Mouse (Mus musculus): ENCODE measurements around the gene Psg26. TPM values are rescaled to one million over a fixed set of nuclear protein-coding genes. Genes with fewer than 3 reads are reported as not detected.
"Not testable (repeated sequence)": the region's sequence is repeated elsewhere in the genome, so short reads cannot be mapped to it uniquely, and the experiment has no call there.

Gene Psg26
- polyA plus RNA-seq (2015; fragmentation: Nextera tagmentation; extraction: Ambion mirVana), result not detected in 2 replicates

DNA sequence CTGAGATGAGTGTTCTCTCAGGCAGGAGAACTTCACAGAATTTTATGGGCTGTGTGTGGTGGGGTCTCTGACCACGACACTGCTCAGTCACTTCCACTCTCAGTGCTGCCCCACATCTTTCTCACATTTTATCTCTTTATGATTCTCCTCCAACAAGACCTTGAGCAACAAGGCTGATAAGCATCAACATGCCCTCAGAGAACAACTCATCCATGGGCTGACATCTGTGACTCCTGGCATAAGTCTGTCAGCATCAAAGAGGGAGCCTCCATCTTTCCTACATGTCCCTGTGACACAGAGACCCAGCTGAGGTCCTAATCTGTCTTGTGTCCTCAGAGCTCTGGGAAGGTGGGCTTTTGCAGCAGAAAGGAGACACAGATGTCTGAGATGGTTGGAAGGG is at the start of gene Psg26:
TSS of gene Psg26 (minus strand) at position 101 of the 400 bp plus-strand sequence.
- WGBS, result 78% methylated on average over 1 of the region's 1 CpGs
- no peak for ATAC-seq (ENCODE audit: low FRiP score)
- H3K4me2 ChIP-seq, result no peak within 1 kb of the TSS

DNA sequence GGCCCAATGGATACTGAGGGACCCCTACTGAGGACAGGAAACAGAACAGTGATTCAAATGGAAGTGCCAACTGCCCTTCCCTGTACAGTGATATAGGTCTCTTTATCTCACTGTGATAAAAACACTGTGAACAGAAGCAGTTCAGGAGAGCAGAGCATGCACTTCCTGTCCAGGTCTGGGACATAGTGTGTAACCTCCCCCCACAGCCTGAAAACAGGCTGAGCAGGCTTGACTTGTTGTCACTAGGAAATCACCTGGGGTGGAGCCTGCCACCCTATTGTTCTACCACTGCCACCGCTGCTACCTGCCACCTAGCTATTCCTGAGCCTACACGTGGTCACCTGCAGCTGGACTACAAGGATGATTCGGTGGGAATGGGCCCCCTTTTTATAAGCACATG is 49.4 kb upstream of the Psg26 start:
- Histone ChIP-seq H3K36me3 (no peaks in the 10 kb centered on the region), H3K4me2 (no peak overlapping the region), H3K4me3 (replicated peaks) (no peak overlapping the region), H3K9me3 (replicated peaks) (no peaks in the 10 kb centered on the region), H3K27ac (replicated peaks) (no peak overlapping the region), H3K27me3 (replicated peaks) (no peaks in the 10 kb centered on the region), H3K9ac (replicated peaks) (no peak overlapping the region), H3K4me1 (no peaks in the 10 kb centered on the region)
- whole genome bisulfite sequencing, result 55% methylated on average over 3 of the region's 3 CpGs
- ATAC-seq (ENCODE audit: low FRiP score), result no peak

More for the DNA sequence above, at the start of gene Psg26:
- Histone ChIP-seq H3K9ac (replicated peaks) (no peak within 1 kb of the TSS), H3K27me3 (replicated peaks) (no peaks in the 10 kb centered on the region), H3K36me3 (no peaks in the 10 kb centered on the region), H3K27ac (replicated peaks) (no peak within 1 kb of the TSS), H3K9me3 (replicated peaks) (0 out of 2 replicates have a peak, but pooled peaks cover 13% of the 10 kb centered on the region), H3K4me3 (replicated peaks) (no peak within 1 kb of the TSS), H3K4me1 (no peaks in the 10 kb centered on the region)

DNA sequence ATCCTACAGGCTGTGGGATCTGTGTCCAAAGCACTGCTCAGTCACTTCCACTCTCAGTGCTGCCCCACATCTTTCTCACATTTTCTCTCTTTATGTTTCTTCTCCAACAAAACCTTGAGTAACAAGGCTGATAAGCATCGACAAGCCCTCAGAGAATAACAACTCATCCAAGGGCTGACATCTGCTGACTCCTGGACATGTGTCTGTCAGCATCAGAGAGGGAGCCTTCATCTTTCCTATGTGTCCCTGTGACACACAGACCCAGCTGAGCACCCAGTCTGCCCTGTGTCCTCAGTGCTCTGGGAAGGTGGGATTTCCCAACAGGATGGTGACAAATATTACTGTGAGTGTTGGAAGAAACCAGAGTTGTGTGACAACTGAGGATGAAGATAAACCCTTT is 48.2 kb upstream of the Psg26 start, which contains the start of gene Psg25:
TSS of gene Psg25 (minus strand) at position 101 of the 400 bp plus-strand sequence.
- Histone ChIP-seq H3K9me3 (replicated peaks) (no peaks in the 10 kb centered on the region), H3K27ac (replicated peaks) (no peak within 1 kb of the TSS), H3K4me2 (no peak within 1 kb of the TSS), H3K9ac (replicated peaks) (no peak within 1 kb of the TSS), H3K4me3 (replicated peaks) (no peak within 1 kb of the TSS), H3K36me3 (no peaks in the 10 kb centered on the region), H3K27me3 (replicated peaks) (no peaks in the 10 kb centered on the region), H3K4me1 (no peaks in the 10 kb centered on the region)
- 93% methylated on average over 1 of the region's 1 CpGs for WGBS
- ATAC-seq (ENCODE audit: low FRiP score), result no peak

DNA sequence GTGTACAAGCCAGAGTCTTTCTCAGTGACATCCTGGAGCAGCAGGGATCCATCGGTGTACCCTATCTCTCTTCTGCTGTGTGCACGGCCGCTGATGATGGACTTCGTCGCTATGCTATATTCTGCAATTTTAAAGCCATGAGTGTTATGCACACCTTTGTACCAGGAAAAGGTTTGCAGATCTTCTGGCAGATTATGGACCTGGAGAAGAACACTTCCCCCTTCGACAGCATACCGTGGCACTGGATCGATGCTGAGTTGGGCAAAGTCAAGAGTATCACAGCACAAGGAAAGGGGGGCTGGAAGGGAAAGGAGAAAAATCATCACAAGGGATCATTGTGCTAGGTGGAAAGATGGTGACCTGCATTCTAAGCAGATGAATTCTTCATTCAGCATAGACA is 40.7 kb upstream of the Psg26 start:
- no peaks in the 10 kb centered on the region for H3K9me3 ChIP-seq (replicated peaks)
- H3K4me2 ChIP-seq, result no peak overlapping the region
- H3K27me3 ChIP-seq (replicated peaks), result no peaks in the 10 kb centered on the region
- WGBS, result 94% methylated on average over 8 of the region's 8 CpGs
- no peak overlapping the region for H3K9ac ChIP-seq (replicated peaks)
- H3K4me3 ChIP-seq (replicated peaks), result no peak overlapping the region
- no peaks in the 10 kb centered on the region for H3K36me3 ChIP-seq
- no peaks in the 10 kb centered on the region for H3K4me1 ChIP-seq
- no peak overlapping the region for H3K27ac ChIP-seq (replicated peaks)
- ATAC-seq (ENCODE audit: low FRiP score), result no peak

DNA sequence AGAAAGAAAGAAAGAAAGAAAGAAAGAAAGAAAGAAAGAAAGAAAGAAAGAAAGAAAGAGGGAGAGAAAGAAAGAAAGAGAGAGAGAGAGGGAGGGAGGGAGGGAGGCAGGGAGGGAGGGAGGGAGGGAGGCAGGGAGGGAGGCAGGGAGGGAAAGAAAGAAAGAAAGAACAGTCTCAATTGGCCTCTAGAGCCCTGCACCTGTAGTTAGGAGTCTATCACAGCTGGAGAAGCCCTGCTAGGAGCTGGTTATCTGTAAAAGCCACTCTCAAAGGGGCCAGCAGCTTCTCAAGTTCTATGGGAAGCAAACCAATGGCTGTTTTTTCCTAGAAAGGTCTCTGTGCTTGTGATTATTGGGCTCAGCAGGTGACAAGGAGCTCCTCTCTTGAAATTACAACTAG is 28.9 kb upstream of the Psg26 start:
- not testable (repeated sequence) for H3K27ac ChIP-seq (replicated peaks); H3K9ac ChIP-seq (replicated peaks); ATAC-seq (ENCODE audit: low FRiP score)

DNA sequence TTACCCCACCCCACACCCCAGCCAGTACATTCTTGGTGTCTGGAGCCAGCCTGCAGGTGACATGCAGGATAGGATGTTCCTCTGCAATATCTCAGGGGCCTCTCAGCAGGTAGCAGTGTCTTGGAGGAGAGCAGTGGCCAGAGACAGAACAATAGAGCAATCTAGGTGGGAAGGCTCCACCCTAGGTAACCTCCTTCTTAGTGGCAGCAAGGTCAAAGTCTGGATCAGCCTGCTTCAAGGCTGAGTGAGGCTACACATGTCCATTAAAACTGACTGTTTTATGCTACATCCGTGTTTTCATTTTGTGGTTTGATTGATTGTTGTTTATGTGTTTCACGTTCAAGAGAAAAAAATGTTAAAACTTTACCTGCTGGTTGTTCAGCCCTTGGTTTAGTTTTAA is 28.4 kb upstream of the Psg26 start:
- H3K9me3 ChIP-seq (replicated peaks); H3K4me2 ChIP-seq; H3K36me3 ChIP-seq; H3K9ac ChIP-seq (replicated peaks); ATAC-seq (ENCODE audit: low FRiP score); H3K27ac ChIP-seq (replicated peaks); H3K4me3 ChIP-seq (replicated peaks); H3K27me3 ChIP-seq (replicated peaks); H3K4me1 ChIP-seq: not testable (repeated sequence)
- WGBS, result 53% methylated on average over 2 of the region's 2 CpGs

More for the DNA sequence above, 28.9 kb upstream of the Psg26 start:
- H3K4me2 ChIP-seq; H3K4me1 ChIP-seq; H3K9me3 ChIP-seq (replicated peaks); H3K4me3 ChIP-seq (replicated peaks); H3K27me3 ChIP-seq (replicated peaks); H3K36me3 ChIP-seq: not testable (repeated sequence)

DNA sequence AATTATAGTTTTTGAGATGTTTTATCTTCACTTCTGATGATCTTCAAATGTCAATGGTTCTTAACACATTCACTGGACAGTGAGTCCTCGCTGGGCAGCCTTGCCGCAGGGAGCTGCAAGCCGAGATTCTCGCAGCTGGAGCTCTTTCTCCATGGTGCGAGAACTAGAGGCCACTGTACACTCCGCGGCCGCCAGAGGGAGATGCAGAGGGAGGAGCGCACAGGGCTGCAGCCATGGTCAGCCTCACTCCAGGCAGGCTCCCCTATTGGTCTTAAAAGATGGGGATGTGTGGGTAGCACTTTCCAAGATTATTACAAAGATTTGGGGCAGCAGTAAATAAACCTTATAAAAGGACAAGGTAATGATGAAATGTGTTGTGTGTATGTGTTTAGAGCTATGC is 27.5 kb upstream of the Psg26 start:
- H3K27ac ChIP-seq (replicated peaks), result no peak overlapping the region
- H3K4me1 ChIP-seq, result no peaks in the 10 kb centered on the region
- no peaks in the 10 kb centered on the region for H3K27me3 ChIP-seq (replicated peaks)
- no peak overlapping the region for H3K4me3 ChIP-seq (replicated peaks)
- WGBS, result 32% methylated on average over 9 of the region's 9 CpGs
- H3K9ac ChIP-seq (replicated peaks), result no peak overlapping the region
- no peak overlapping the region for H3K4me2 ChIP-seq
- no peaks in the 10 kb centered on the region for H3K9me3 ChIP-seq (replicated peaks)
- ATAC-seq (ENCODE audit: low FRiP score), result no peak
- no peaks in the 10 kb centered on the region for H3K36me3 ChIP-seq

DNA sequence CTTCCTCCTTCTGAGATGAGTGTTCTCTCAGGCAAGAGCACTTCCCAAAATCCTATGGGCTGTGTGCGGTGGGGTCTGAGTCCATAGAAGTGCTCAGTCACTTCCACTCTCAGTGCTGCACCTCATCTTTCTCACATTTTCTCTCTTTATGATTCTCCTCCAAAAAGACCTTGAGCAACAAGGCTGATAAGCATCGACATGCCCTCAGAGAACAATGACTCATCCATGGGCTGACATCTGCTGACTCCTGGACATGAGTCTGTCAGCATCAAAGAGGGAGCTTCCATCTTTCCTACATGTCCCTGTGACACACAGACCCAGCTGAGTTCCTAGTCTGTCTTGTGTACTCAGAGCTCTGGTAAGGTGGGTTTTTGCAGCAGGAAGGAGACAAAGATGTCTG is 52.0 kb downstream of the Psg26 start, which contains the start of gene Psg28:
TSS of gene Psg28 (minus strand) at position 101 of the 400 bp plus-strand sequence.
- H3K36me3 ChIP-seq; H3K4me3 ChIP-seq (replicated peaks); H3K9me3 ChIP-seq (replicated peaks); H3K4me2 ChIP-seq; H3K9ac ChIP-seq (replicated peaks); H3K27me3 ChIP-seq (replicated peaks); H3K4me1 ChIP-seq; ATAC-seq (ENCODE audit: low FRiP score); H3K27ac ChIP-seq (replicated peaks): not testable (repeated sequence)
- 79% methylated on average over 2 of the region's 2 CpGs for WGBS

Other genes starting within 250 kb of the Psg26 start
- gene Mill1, start 238.8 kb downstream of the Psg26 start, polyA plus RNA-seq (2015; fragmentation: Nextera tagmentation; extraction: Ambion mirVana), result not detected in 2 replicates
- gene Psg18, start 129.2 kb downstream of the Psg26 start, polyA plus RNA-seq (2015; fragmentation: Nextera tagmentation; extraction: Ambion mirVana), result not detected in 2 replicates
- not detected in 2 replicates for gene Psg28, start 52.1 kb downstream of the Psg26 start, polyA plus RNA-seq (2015; fragmentation: Nextera tagmentation; extraction: Ambion mirVana)
- not detected in 2 replicates for gene Psg25, start 48.1 kb upstream of the Psg26 start, polyA plus RNA-seq (2015; fragmentation: Nextera tagmentation; extraction: Ambion mirVana)
- gene Psg27, start 83.1 kb upstream of the Psg26 start, polyA plus RNA-seq (2015; fragmentation: Nextera tagmentation; extraction: Ambion mirVana), result not detected in 2 replicates
- not detected in 2 replicates for gene Psg23, start 132.3 kb upstream of the Psg26 start, polyA plus RNA-seq (2015; fragmentation: Nextera tagmentation; extraction: Ambion mirVana)
- gene Psg21, start 172.5 kb upstream of the Psg26 start, polyA plus RNA-seq (2015; fragmentation: Nextera tagmentation; extraction: Ambion mirVana), result not detected in 2 replicates
- not detected in 2 replicates for gene Psg20, start 202.0 kb upstream of the Psg26 start, polyA plus RNA-seq (2015; fragmentation: Nextera tagmentation; extraction: Ambion mirVana)
- not detected in 2 replicates for gene Psg22, start 233.9 kb upstream of the Psg26 start, polyA plus RNA-seq (2015; fragmentation: Nextera tagmentation; extraction: Ambion mirVana)

Data from neural tube, embryonic 15.5 days (tissue).